Mouse (Mus musculus): ENCODE results near the gene Traf3ip3.

DNA sequence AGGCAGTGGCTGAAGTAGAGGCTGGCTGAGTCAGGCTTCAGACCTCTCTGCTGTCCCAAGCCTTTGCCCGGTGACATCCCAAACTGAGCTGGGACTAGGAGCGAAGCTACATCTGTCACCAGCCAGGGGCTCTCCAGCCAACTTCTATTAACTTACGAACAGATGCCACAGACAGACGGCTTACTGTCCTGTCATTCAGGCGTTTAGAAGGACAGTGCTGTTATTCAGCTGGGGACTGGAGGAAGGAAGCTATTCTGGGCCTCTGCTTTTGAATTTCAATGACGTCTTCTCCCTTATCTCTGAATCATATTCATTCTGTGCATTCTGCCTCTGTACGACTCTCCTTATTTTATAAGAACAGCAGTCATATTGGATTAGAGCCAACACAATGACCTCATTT is 50.4 kb downstream of the Traf3ip3 start:
- TF ChIP-seq CTCF (IDR thresholded peaks at IDR 0.05) (no peak), EP300 (IDR thresholded peaks at IDR 0.05) (no peak)

All from lung, postnatal 0 days (tissue).